Mouse (Mus musculus) kidney, adult 2 months (tissue): ENCODE measurements around the gene Mttp.

Experiments
- CTCF ChIP-seq: fragments of 200-500 bp; conservative IDR thresholded peaks from 2 replicates; pipeline ENCODE4 v1.5.1; 2011; ENCODE audit warnings: low read depth, mild to moderate bottlenecking, control low read depth, low read length, moderate library complexity, mixed read lengths; ENCODE audit not compliant: insufficient read depth, insufficient read length
- POLR2A ChIP-seq: fragments of 200-500 bp; IDR thresholded peaks from one replicate; pipeline ENCODE4 v1.6.1; 2011; ENCODE audit warnings: low read depth, low read length, control low read depth

GRCm38 (mm10) chr3:138066348-138066856 lies 78.4 kb downstream of the Mttp start:
- TF ChIP-seq CTCF = no peak
- no peak for TF ChIP-seq POLR2A
